Mouse (Mus musculus): ENCODE data around the gene Trim30c. TPM values are rescaled to one million over a fixed set of nuclear protein-coding genes. Genes with fewer than 3 reads are reported as not detected.

Trim30c gene
- not detected in 2 replicates for polyA plus RNA-seq (2012; ENCODE audit: low replicate concordance)

GRCm38 (mm10) chr7:104400698-104401097, at the start of gene Trim30c:
Gene Trim30c (minus strand): TSS chr7:104400837.

GRCm38 (mm10) chr7:104369736-104370414, 30.8 kb downstream of the Trim30c start, which contains the start of gene Trim30b:
Gene Trim30b (minus strand): TSS chr7:104369884.

GRCm38 (mm10) chr7:104352717-104353599, 47.7 kb downstream of the Trim30c start, which contains the start of gene Trim12c:
Gene Trim12c (minus strand): TSS chr7:104353362.

Other genes with a start within 250 kb of the Trim30c start
- not detected in 2 replicates for gene Olfm5, start 236.0 kb downstream of the Trim30c start, polyA plus RNA-seq (2012; ENCODE audit: low replicate concordance)
- gene Olfr648, start 217.4 kb downstream of the Trim30c start, polyA plus RNA-seq (2012; ENCODE audit: low replicate concordance), result not detected in 2 replicates
- not detected in 2 replicates for gene Olfr649, start 204.9 kb downstream of the Trim30c start, polyA plus RNA-seq (2012; ENCODE audit: low replicate concordance)
- gene Trim6, start 182.0 kb downstream of the Trim30c start, polyA plus RNA-seq (2012; ENCODE audit: low replicate concordance), result not detected in 2 replicates
- 0.09 TPM in 1 of 2 replicates, not detected in the other for gene Trim34a, start 156.4 kb downstream of the Trim30c start, polyA plus RNA-seq (2012; ENCODE audit: low replicate concordance)
- 0.06 TPM in 1 of 2 replicates, not detected in the other for gene Trim5, start 112.7 kb downstream of the Trim30c start, polyA plus RNA-seq (2012; ENCODE audit: low replicate concordance)
- not detected in 2 replicates for gene Trim12a, start 85.4 kb downstream of the Trim30c start, polyA plus RNA-seq (2012; ENCODE audit: low replicate concordance)
- 0.15 and 0.36 TPM in 2 replicates for gene Trim34b, start 71.4 kb downstream of the Trim30c start, polyA plus RNA-seq (2012; ENCODE audit: low replicate concordance)
- gene Trim12c, start 47.5 kb downstream of the Trim30c start, polyA plus RNA-seq (2012; ENCODE audit: low replicate concordance), result 0.66 and 2.8 TPM in 2 replicates
- not detected in 2 replicates for gene Trim30b, start 31.0 kb downstream of the Trim30c start, polyA plus RNA-seq (2012; ENCODE audit: low replicate concordance)
- gene Trim30a, start 64.4 kb upstream of the Trim30c start, polyA plus RNA-seq (2012; ENCODE audit: low replicate concordance), result 3.5 and 5.4 TPM in 2 replicates
- gene Trim30d, start 107.0 kb upstream of the Trim30c start, polyA plus RNA-seq (2012; ENCODE audit: low replicate concordance), result 0.28 TPM in 1 of 2 replicates, not detected in the other
- not detected in 2 replicates for gene Olfr651, start 149.3 kb upstream of the Trim30c start, polyA plus RNA-seq (2012; ENCODE audit: low replicate concordance)
- not detected in 2 replicates for gene Olfr652, start 160.1 kb upstream of the Trim30c start, polyA plus RNA-seq (2012; ENCODE audit: low replicate concordance)
- gene Olfr653, start 176.5 kb upstream of the Trim30c start, polyA plus RNA-seq (2012; ENCODE audit: low replicate concordance), result not detected in 2 replicates
- gene Olfr654, start 186.2 kb upstream of the Trim30c start, polyA plus RNA-seq (2012; ENCODE audit: low replicate concordance), result not detected in 2 replicates
- gene Olfr655, start 200.9 kb upstream of the Trim30c start, polyA plus RNA-seq (2012; ENCODE audit: low replicate concordance), result not detected in 2 replicates
- not detected in 2 replicates for gene Olfr656, start 213.1 kb upstream of the Trim30c start, polyA plus RNA-seq (2012; ENCODE audit: low replicate concordance)
- gene Olfr657, start 224.0 kb upstream of the Trim30c start, polyA plus RNA-seq (2012; ENCODE audit: low replicate concordance), result 0.09 TPM in 1 of 2 replicates, not detected in the other
- not detected in 2 replicates for gene Olfr658, start 246.5 kb upstream of the Trim30c start, polyA plus RNA-seq (2012; ENCODE audit: low replicate concordance)

Data from leukemia stem cell, adult 10-12 weeks (primary cell).